Mouse (Mus musculus): ENCODE measurements around the gene Pard3b. TPM values are rescaled to one million over a fixed set of nuclear protein-coding genes. Genes with fewer than 3 reads are reported as not detected.

Pard3b gene
- polyA plus RNA-seq, 1 experiment from 2014 or later = 25.5 TPM

- no peak overlapping the region for H3K27ac ChIP-seq
- H3K9me3 ChIP-seq = no peaks in the 10 kb centered on the region
- no peak overlapping the region for H3K9ac ChIP-seq
- 84% methylated on average over 4 of the region's 4 CpGs for WGBS
- peaks cover 5% of the 10 kb centered on the region; the same call in 1 of the 2 replicates for H3K4me1 ChIP-seq
- H3K27me3 ChIP-seq = no peaks in the 10 kb centered on the region
- H3K4me3 ChIP-seq = no peak overlapping the region
- no peak for ATAC-seq (ENCODE audit: insufficient number of reproducible peaks, insufficient read depth, low FRiP score, low TSS enrichment)
- H3K36me3 ChIP-seq = no peaks in the 10 kb centered on the region
- no peak overlapping the region for H3K4me2 ChIP-seq (replicated peaks)
Measured at GRCm38 (mm10) chr1:62148134-62148533, 509.5 kb downstream of the Pard3b start.

GRCm38 (mm10) chr1:62148786-62149185 is 510.2 kb downstream of the Pard3b start:
- H3K4me3 ChIP-seq = no peak overlapping the region
- 90% methylated on average over 6 of the region's 6 CpGs for WGBS
- H3K4me1 ChIP-seq = peaks cover 5% of the 10 kb centered on the region; the same call in 1 of the 2 replicates
- no peaks in the 10 kb centered on the region for H3K36me3 ChIP-seq
- H3K4me2 ChIP-seq (replicated peaks) = no peak overlapping the region
- H3K27me3 ChIP-seq = no peaks in the 10 kb centered on the region
- H3K9me3 ChIP-seq = no peaks in the 10 kb centered on the region
- no peak overlapping the region for H3K27ac ChIP-seq
- ATAC-seq (ENCODE audit: insufficient number of reproducible peaks, insufficient read depth, low FRiP score, low TSS enrichment) = no peak
- H3K9ac ChIP-seq = no peak overlapping the region

- 24% methylated on average over 1 of the region's 1 CpGs for WGBS
- no peaks in the 10 kb centered on the region for H3K36me3 ChIP-seq
- H3K4me2 ChIP-seq (replicated peaks) = no peak overlapping the region
- no peak for ATAC-seq (ENCODE audit: insufficient number of reproducible peaks, insufficient read depth, low FRiP score, low TSS enrichment)
- no peaks in the 10 kb centered on the region for H3K9me3 ChIP-seq
- no peak overlapping the region for H3K4me3 ChIP-seq
- no peak overlapping the region for H3K27ac ChIP-seq
- no peak overlapping the region for H3K9ac ChIP-seq
- H3K4me1 ChIP-seq = no peaks in the 10 kb centered on the region; the same call in 1 of the 2 replicates
- no peaks in the 10 kb centered on the region for H3K27me3 ChIP-seq
Measured at GRCm38 (mm10) chr1:62155970-62156369, 517.3 kb downstream of the Pard3b start.

GRCm38 (mm10) chr1:62159592-62159991 is 521.0 kb downstream of the Pard3b start:
- no peaks in the 10 kb centered on the region for H3K36me3 ChIP-seq
- no peak overlapping the region for H3K27ac ChIP-seq
- H3K4me2 ChIP-seq (replicated peaks) = no peak overlapping the region
- no peaks in the 10 kb centered on the region for H3K9me3 ChIP-seq
- no peak for ATAC-seq (ENCODE audit: insufficient number of reproducible peaks, insufficient read depth, low FRiP score, low TSS enrichment)
- 77% methylated on average over 2 of the region's 2 CpGs for WGBS
- H3K9ac ChIP-seq = no peak overlapping the region
- H3K4me1 ChIP-seq = no peaks in the 10 kb centered on the region; the same call in 1 of the 2 replicates
- no peaks in the 10 kb centered on the region for H3K27me3 ChIP-seq
- H3K4me3 ChIP-seq = no peak overlapping the region

DNA sequence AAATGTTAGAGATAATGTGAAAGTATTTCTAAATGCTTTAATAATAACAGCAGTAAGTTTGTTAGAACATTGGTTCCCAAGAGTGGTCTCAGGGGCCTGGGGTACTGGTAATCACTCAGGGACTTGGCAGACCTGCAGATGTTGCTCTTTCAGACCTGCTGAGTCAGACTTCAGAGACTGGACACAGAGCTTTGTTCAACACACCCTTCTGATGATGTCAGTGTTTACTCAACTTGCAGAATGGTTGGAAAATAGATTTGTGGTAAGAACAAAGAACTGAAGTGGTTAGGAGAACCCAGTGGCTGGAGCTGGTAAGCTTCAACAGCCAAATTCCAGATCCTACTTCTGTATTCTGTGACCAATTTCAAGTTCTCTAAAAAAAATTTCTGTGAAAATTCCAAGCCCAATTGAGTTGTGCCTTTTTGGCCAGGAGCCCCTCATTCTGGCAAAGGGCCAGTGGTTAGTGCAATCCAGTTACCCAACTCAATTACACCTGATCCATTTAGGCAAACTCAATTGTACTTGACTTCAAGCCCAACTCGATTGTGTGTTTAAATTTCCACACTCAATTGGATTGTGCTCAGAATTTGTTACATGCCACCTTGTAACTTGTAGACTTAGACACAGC is 536.5 kb downstream of the Pard3b start:
- Histone ChIP-seq H3K9ac (no peak overlapping the region), H3K4me2 (replicated peaks) (no peak overlapping the region), H3K4me1 (peaks cover 5% of the 10 kb centered on the region; the same call in 1 of the 2 replicates), H3K4me3 (no peak overlapping the region), H3K36me3 (no peaks in the 10 kb centered on the region), H3K9me3 (no peaks in the 10 kb centered on the region), H3K27me3 (no peaks in the 10 kb centered on the region; the same call in 1 of the 2 replicates), H3K27ac (no peak overlapping the region)
- 73% methylated on average over 1 of the region's 1 CpGs for WGBS
- ATAC-seq (ENCODE audit: insufficient number of reproducible peaks, insufficient read depth, low FRiP score, low TSS enrichment) = no peak

- WGBS = 15% methylated on average over 5 of the region's 5 CpGs
- peaks cover 5% of the 10 kb centered on the region; the same call in 1 of the 2 replicates for H3K4me1 ChIP-seq
- H3K4me2 ChIP-seq (replicated peaks) = no peak overlapping the region
- no peaks in the 10 kb centered on the region for H3K27me3 ChIP-seq
- no peaks in the 10 kb centered on the region for H3K36me3 ChIP-seq
- H3K9me3 ChIP-seq = no peaks in the 10 kb centered on the region
- H3K9ac ChIP-seq = no peak overlapping the region
- no peak overlapping the region for H3K27ac ChIP-seq
- no peak overlapping the region for H3K4me3 ChIP-seq
- no peak for ATAC-seq (ENCODE audit: insufficient number of reproducible peaks, insufficient read depth, low FRiP score, low TSS enrichment)
Measured at GRCm38 (mm10) chr1:62181638-62182037, 543.0 kb downstream of the Pard3b start.

DNA sequence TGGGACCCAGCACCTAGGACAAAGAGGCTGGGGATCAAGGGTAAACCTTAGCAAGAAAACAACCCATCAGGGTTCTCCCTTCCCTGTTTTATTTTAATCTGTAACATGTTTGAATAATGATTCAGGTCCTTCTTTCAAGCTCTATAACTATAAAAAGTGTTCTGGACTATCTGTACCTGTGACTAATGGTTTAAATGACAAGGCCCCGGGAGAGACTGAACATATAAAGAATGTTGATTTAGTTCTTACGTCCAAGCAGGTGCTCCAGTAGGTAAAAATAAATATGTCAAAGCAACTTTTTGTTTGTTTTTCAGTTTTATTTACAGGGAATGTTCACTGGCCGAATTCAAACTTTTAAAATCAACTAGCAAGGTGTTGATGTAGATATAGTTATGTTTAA is 544.0 kb downstream of the Pard3b start:
- peaks cover under 1% of the 10 kb centered on the region; the same call in 1 of the 2 replicates for H3K4me1 ChIP-seq
- no peaks in the 10 kb centered on the region for H3K9me3 ChIP-seq
- no peaks in the 10 kb centered on the region for H3K27me3 ChIP-seq
- no peak overlapping the region for H3K9ac ChIP-seq
- H3K4me3 ChIP-seq = no peak overlapping the region
- 74% methylated on average over 3 of the region's 3 CpGs for WGBS
- H3K36me3 ChIP-seq = no peaks in the 10 kb centered on the region
- H3K27ac ChIP-seq = no peak overlapping the region
- H3K4me2 ChIP-seq (replicated peaks) = no peak overlapping the region
- ATAC-seq (ENCODE audit: insufficient number of reproducible peaks, insufficient read depth, low FRiP score, low TSS enrichment) = no peak

- Histone ChIP-seq H3K4me3 (no peak overlapping the region), H3K9ac (no peak overlapping the region), H3K36me3 (no peaks in the 10 kb centered on the region), H3K27ac (no peak overlapping the region), H3K4me2 (replicated peaks) (no peak overlapping the region), H3K9me3 (no peaks in the 10 kb centered on the region), H3K4me1 (0 out of 2 replicates have a peak, but pooled peaks cover 4% of the 10 kb centered on the region), H3K27me3 (no peaks in the 10 kb centered on the region)
- WGBS = 29% methylated on average over 1 of the region's 1 CpGs
- no peak for ATAC-seq (ENCODE audit: insufficient number of reproducible peaks, insufficient read depth, low FRiP score, low TSS enrichment)
Measured at GRCm38 (mm10) chr1:62190786-62191185, 552.2 kb downstream of the Pard3b start.

DNA sequence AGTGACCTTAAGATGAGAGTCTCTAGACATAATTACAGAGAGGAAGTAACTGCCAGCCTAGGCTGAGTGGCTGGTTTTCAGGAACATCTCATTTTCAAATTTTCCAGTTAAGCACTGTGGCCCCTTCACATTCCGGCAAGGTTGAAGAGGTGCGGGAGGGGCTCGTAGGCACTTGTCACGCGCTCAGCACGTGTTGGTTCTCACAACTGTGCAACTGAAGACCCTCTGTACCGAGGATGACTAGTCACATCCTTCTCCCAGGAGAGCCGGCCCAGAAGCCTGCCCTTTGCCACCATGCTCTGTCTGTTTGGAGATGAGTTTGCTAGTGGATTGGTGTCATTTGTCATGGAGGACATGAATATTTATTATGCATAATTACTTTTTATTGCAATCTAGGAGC is 558.9 kb downstream of the Pard3b start:
- no peaks in the 10 kb centered on the region for H3K27me3 ChIP-seq
- H3K36me3 ChIP-seq = no peaks in the 10 kb centered on the region
- no peak for ATAC-seq (ENCODE audit: insufficient number of reproducible peaks, insufficient read depth, low FRiP score, low TSS enrichment)
- 39% methylated on average over 8 of the region's 8 CpGs for WGBS
- no peaks in the 10 kb centered on the region for H3K9me3 ChIP-seq
- H3K27ac ChIP-seq = no peak overlapping the region
- H3K4me2 ChIP-seq (replicated peaks) = no peak overlapping the region
- no peak overlapping the region for H3K4me3 ChIP-seq
- H3K9ac ChIP-seq = no peak overlapping the region
- H3K4me1 ChIP-seq = 0 out of 2 replicates have a peak, but pooled peaks cover 3% of the 10 kb centered on the region

GRCm38 (mm10) chr1:62200919-62201318 is 562.3 kb downstream of the Pard3b start:
- ATAC-seq (ENCODE audit: insufficient number of reproducible peaks, insufficient read depth, low FRiP score, low TSS enrichment) = no peak
- no peaks in the 10 kb centered on the region for H3K27me3 ChIP-seq
- WGBS = 52% methylated on average over 1 of the region's 1 CpGs

DNA sequence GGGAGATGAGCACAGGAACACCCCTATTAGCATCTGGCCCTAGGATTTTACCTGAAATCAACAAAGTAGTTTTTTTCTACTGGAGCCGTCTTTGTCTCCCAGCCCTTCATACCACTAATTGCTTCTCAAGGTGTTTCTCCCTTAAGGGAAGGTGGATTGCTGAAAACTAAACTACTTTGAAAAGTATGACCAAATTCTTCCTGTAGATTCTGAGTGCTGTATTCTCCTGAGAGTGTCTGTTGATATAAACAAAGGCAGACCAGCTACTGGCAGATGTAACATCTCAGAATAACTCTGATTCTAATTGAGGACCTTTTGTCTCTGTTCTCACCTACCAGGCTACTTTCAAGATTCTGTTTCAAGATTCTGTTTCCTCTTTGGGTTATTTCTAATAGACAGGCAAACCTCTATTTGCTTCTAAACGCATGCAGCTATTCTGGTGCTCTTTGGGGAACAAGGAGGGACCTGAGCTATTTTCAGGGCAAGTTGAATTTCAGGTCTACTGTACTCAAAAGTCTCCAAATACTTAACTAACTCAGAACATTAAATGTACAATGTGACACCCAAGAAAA is 563.1 kb downstream of the Pard3b start:
- Histone ChIP-seq H3K9me3 (no peaks in the 10 kb centered on the region), H3K4me1 (0 out of 2 replicates have a peak, but pooled peaks cover 3% of the 10 kb centered on the region), H3K4me3 (no peak overlapping the region), H3K27me3 (no peaks in the 10 kb centered on the region), H3K4me2 (replicated peaks) (no peak overlapping the region), H3K36me3 (no peaks in the 10 kb centered on the region), H3K9ac (no peak overlapping the region), H3K27ac (no peak overlapping the region)
- no peak for ATAC-seq (ENCODE audit: insufficient number of reproducible peaks, insufficient read depth, low FRiP score, low TSS enrichment)
- WGBS = 46% methylated on average over 2 of the region's 2 CpGs

More at GRCm38 (mm10) chr1:62200919-62201318, 562.3 kb downstream of the Pard3b start:
- H3K27ac ChIP-seq = no peak overlapping the region
- H3K4me1 ChIP-seq = 0 out of 2 replicates have a peak, but pooled peaks cover 3% of the 10 kb centered on the region
- no peaks in the 10 kb centered on the region for H3K9me3 ChIP-seq
- no peak overlapping the region for H3K4me2 ChIP-seq (replicated peaks)
- no peaks in the 10 kb centered on the region for H3K36me3 ChIP-seq
- H3K4me3 ChIP-seq = no peak overlapping the region
- no peak overlapping the region for H3K9ac ChIP-seq

DNA sequence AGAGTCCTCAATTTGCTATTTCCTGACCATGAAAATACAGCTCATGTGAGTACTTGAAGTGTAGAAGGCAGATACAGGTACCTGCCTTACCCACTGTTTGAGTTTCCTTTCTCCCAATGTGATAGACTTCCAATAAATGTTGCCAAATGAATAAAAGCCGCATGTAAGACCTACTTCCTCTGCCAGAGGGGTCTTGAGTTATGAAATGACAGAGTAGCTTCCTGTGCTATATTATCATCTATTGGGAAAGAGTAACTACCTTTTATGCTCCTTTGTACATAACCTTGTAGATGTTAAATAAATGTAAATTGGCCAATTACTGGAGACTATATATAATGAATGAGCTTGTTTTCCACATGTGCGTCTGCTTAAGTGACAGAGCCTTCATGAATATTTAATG is 574.7 kb downstream of the Pard3b start:
- Histone ChIP-seq H3K36me3 (no peaks in the 10 kb centered on the region), H3K27ac (no peak overlapping the region), H3K4me1 (no peaks in the 10 kb centered on the region; the same call in 1 of the 2 replicates), H3K27me3 (no peaks in the 10 kb centered on the region), H3K9me3 (no peaks in the 10 kb centered on the region), H3K9ac (no peak overlapping the region), H3K4me2 (replicated peaks) (no peak overlapping the region), H3K4me3 (no peak overlapping the region)
- no peak for ATAC-seq (ENCODE audit: insufficient number of reproducible peaks, insufficient read depth, low FRiP score, low TSS enrichment)
- 83% methylated on average over 2 of the region's 2 CpGs for WGBS

Data from embryonic facial prominence, embryonic 12.5 days (tissue).